Comparison of ENCODE assay signal across 32 mouse cellular contexts in genomic region chr19:55992727-55993066, GRCm38 (mm10).
DNase-seq lines count a peak whose midpoint lies in the region; ATAC-seq and TF ChIP-seq lines count a peak whose summit lies in the region.
"Had no signal": no experiment of that assay in that cellular context is flagged by ENCODE, and none has a peak within 500 bp of the region (broad histone marks: within the 10 kb centered on the region; RNA-seq: fewer than 3 reads in every experiment).

No protein-coding gene starts in this region.

- H3K27ac ChIP-seq in forebrain, embryonic 13.5 days: no peak overlapping the region
- H3K27ac ChIP-seq: embryonic facial prominence, embryonic 12.5 days; forebrain, embryonic 10.5 days; gastrocnemius, adult 2 months; hindbrain, embryonic 12.5 days; hindbrain, postnatal 0 days; intestine, embryonic 15.5 days; kidney, postnatal 0 days; liver, embryonic 14.5 days; macrophage had no signal

- no peaks in the 10 kb centered on the region for H3K36me3 ChIP-seq in C2C12 (ENCODE audit: control insufficient read depth, insufficient read depth)
- H3K36me3 ChIP-seq in forebrain, embryonic 13.5 days (ENCODE audit: poor library complexity, severe bottlenecking): no peaks in the 10 kb centered on the region
- H3K36me3 ChIP-seq: embryonic facial prominence, embryonic 12.5 days; forebrain, embryonic 10.5 days; G1E; hindbrain, embryonic 12.5 days; intestine, embryonic 15.5 days had no signal

- peak; percentile 80 for ATAC-seq in frontal cortex, adult (ENCODE audit: low TSS enrichment)
- ATAC-seq in forebrain, embryonic 13.5 days: no peak
- ATAC-seq: forebrain, postnatal 0 days; hindbrain, postnatal 0 days; intestine, embryonic 15.5 days had no signal

- 78% methylated on average over 5 of the region's 5 CpGs for WGBS in forebrain, embryonic 13.5 days

- TF ChIP-seq CTCF in C2C12 (IDR thresholded peaks at IDR 0.05; ENCODE audit: control insufficient read depth, insufficient read depth, insufficient read length): no peak

- no peak overlapping the region for H3K4me2 ChIP-seq in forebrain, embryonic 13.5 days
- H3K4me2 ChIP-seq: embryonic facial prominence, embryonic 12.5 days; heart, embryonic 11.5 days; intestine, embryonic 15.5 days had no signal

- no peak overlapping the region for H3K4me3 ChIP-seq in C2C12 (ENCODE audit: insufficient read depth, poor library complexity, severe bottlenecking)
- no peak overlapping the region for H3K4me3 ChIP-seq in forebrain, embryonic 13.5 days
- H3K4me3 ChIP-seq: embryonic facial prominence, embryonic 12.5 days; forebrain, embryonic 10.5 days; gastrocnemius, adult 2 months; hindbrain, embryonic 12.5 days; intestine, embryonic 15.5 days had no signal

- DNase-seq in frontal cortex, postnatal 25 days (ENCODE audit: low spot score in 2 of 2): no peak
- DNase-seq in left cerebral cortex, adult 9 months (ENCODE audit: low spot score in 2 of 2): peak; percentile 37 to 47
- DNase-seq in left cerebral cortex, postnatal 14 days (ENCODE audit: low spot score in 2 of 2): no peak
- peak; percentile 17 to 25 for DNase-seq in right cerebral cortex, postnatal 36 days (ENCODE audit: low spot score in 2 of 2)
- DNase-seq: adrenal gland, adult 8-10 months; cerebellum, adult 8-10 months; cerebellum, postnatal 25 days; embryo, embryonic 11 days; gastrocnemius, adult 2 months; gastrocnemius, postnatal 36 days; heart, adult 18-20 months; heart, postnatal 36 days; kidney, adult 2 months; kidney, postnatal 4 days; liver; lung, adult 2 months; lung, postnatal 10 days; midbrain, embryonic 14.5 days had no signal

- intact Hi-C loops in left cerebral cortex, postnatal 14 days (cut with DNase I): loop anchor here (5.0 kb wide), 1 partner anchor 50 kb away; no protein-coding TSS in a partner anchor

- no peaks in the 10 kb centered on the region for H3K27me3 ChIP-seq in C2C12 (ENCODE audit: control insufficient read depth, insufficient read depth, insufficient read length)
- H3K27me3 ChIP-seq in forebrain, embryonic 13.5 days: peaks cover 19% of the 10 kb centered on the region; the same call in 1 of the 2 replicates
- H3K27me3 ChIP-seq: embryonic facial prominence, embryonic 12.5 days; intestine, embryonic 15.5 days had no signal

- H3K79me3 ChIP-seq in C2C12 (ENCODE audit: low read depth): no peaks in the 10 kb centered on the region

- H3K79me2 ChIP-seq in C2C12 (ENCODE audit: control insufficient read depth, insufficient read depth): no peaks in the 10 kb centered on the region

- no peak overlapping the region for H3K9ac ChIP-seq in forebrain, embryonic 13.5 days
- H3K9ac ChIP-seq: embryonic facial prominence, embryonic 12.5 days; forebrain, postnatal 0 days; hindbrain, embryonic 12.5 days; intestine, embryonic 15.5 days; liver, embryonic 14.5 days had no signal

- no peak overlapping the region for H3ac ChIP-seq in C2C12 (ENCODE audit: control insufficient read depth, insufficient read length, low read depth)

- peaks cover 9% of the 10 kb centered on the region for H3K4me1 ChIP-seq in forebrain, embryonic 13.5 days
- H3K4me1 ChIP-seq: embryonic facial prominence, embryonic 12.5 days had no signal

- no peaks in the 10 kb centered on the region; the same call in 1 of the 2 replicates for H3K9me3 ChIP-seq in forebrain, embryonic 13.5 days (replicated peaks)
- H3K9me3 ChIP-seq: embryonic facial prominence, embryonic 12.5 days; forebrain, embryonic 10.5 days; hindbrain, embryonic 12.5 days; intestine, embryonic 15.5 days had no signal

TF ChIP-seq in C2C12, 6 proteins besides CTCF, POLR2A, EP300 and RAD21:
- TF ChIP-seq CEBPB (IDR thresholded peaks at IDR 0.05; ENCODE audit: low read depth): no peak
- TF ChIP-seq USF1 (IDR thresholded peaks at IDR 0.05; ENCODE audit: low read depth): peak; percentile 33
- TF ChIP-seq MAX (IDR thresholded peaks at IDR 0.05): peak; percentile 59

Comparison
In these comparisons a context has a peak if more than half of its experiments do, and no peak if none do; other contexts are left out.
1. DNase-seq: peak in left cerebral cortex, adult 9 months (2 of 2) and right cerebral cortex, postnatal 36 days (2 of 2); none in frontal cortex, postnatal 25 days (0 of 2) and left cerebral cortex, postnatal 14 days (0 of 2).